Mouse (Mus musculus): ENCODE results near the gene Qprt. TPM values are rescaled to one million over a fixed set of nuclear protein-coding genes. Genes with fewer than 3 reads are reported as not detected.

The Qprt gene
- polyA plus RNA-seq (2017; shearing (Covaris generic)): 10 to 100 TPM in 2 of 3 experiments, 1 to 10 TPM in 1; 7.8 to 15.5 (median 15.0) TPM

DNA sequence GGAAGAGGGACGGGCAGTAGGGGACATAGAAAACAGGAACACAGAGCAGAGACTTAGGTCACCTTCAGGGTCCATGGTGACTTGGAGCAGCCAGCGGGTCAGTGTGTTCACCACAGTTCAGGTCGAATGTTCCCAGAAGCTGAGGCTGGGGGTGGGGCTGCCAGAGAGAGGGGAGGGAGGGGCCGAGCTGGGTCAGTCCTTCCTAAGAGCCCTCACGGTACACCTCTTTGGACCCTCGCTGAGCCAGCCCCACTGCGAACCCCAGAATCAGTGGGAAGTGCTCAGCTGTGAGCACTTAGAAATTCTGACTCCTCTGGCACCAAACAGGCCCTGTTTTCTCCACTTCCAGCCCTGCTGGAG, at the start of gene Qprt:
Gene Qprt (minus strand): TSS at position 316 of the 360 bp plus-strand sequence.
- no peak for ATAC-seq

DNA sequence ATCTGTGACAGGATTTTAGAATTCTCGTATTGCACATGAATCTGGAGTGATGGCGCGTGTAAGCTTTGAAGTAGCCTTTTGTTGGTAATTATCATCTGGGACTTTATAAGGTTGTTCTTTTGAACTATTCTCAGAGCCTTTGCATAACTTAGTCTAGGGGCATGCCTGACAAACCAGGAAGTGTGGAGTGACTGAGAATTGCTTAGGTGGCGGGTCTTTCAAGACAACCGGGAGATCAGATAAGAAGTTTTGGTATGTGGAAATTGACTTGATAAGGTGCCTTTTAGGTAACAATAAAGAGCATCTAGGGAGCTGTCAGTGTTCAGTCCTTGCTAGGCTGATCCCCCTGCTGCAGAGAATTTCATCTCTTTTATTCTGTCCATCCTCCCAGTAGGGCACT, 44.5 kb upstream of the Qprt start:
- ATAC-seq: peak; percentile 53

DNA sequence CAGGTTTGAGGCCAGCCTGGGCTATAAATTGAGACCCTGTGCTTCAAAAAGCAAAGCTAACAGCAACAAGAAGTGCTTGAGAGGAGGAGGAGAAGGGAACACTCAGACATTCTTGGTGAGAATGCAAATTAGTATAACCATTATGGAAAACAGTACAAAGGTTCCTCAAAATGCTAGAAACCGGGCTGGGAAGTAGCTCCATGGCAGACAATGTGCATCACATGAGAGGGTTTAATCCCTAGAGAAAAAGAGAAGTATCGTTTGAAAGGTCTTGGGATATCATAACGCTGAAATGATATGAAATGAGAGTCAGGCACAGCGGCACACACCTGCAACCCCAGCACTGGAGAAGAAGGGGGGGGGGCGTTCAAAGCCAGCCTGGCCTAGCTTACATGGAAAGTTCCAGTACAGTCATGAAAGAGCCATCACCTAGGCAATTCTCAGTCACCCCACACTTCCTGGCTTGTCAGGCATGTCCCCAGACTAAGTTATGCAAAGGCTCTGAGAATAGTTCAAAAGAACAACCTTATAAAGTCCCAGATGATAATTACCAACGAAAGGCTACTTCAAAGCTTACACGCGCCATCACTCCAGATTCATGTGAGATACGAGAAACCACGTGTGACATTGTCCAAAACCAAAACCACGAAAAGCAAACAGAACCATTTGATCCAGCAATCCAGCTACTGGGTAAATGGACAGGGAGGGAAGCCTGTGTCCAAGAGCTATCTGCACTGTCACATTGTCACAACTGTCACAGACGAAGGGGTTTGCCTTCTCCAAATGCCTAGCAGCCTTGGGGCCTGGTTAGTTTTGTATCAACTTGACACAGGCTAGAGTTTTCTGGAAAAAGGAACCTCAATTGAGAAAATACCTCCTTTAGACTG, 43.8 kb upstream of the Qprt start:
- peak; percentile 87 for ATAC-seq

DNA sequence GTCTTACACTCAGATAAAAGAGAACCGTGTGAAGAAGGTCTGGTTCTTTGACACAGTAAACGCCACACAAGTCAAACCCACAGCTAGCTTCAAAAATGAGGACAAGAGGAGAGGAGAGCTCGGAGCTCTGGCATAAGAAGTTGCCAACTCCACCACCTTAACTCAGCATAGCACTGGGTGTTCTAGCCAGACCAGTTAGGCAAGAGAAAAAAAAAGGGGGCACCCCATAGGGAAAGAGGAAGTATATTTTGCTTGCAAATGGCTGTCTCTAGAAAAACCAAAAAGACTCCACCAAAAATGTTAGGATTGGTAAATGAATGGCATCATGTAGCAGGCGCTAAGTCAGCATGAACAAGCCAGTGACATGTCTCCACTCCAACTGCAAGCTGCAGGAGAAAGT, 42.0 kb upstream of the Qprt start:
- no peak for ATAC-seq

DNA sequence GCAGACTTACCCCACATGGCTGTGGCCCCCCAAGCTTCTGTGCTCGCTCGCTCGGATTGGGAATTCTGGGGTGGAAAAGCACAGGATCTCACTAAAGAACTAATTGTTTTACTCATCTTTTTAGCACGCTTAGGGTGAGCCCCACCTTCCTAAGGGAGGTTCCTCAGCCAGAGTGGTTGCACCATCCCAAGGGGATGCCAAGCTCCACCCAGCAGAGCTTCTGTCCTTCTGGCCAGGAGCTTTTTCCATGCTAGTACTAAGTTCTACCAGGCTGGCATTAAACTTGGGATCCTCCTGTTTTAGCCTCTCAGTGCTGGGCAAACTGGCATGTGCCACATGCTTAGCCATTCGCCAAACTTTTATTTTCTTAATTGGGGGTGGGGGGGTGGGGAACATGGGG, 40.5 kb upstream of the Qprt start:
- no peak for ATAC-seq

DNA sequence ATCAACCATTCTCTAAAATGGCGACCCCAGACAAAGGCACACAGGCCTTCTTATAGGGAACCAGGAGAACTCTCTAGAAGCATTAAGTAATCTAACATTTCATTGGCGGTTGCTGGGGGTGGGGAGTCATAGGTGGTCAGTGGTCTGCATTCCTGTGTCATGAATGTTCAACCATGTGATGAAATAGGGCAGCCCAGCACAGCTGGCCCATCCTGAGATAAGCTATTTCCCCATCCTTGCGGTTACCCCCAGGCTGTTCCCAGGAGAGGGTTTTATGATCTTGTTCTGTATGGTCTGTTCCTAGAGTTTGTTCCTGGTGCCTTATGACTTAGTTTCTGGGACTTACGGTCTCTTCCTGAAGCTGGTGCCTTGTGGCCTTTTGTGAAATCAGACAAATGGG, 35.5 kb upstream of the Qprt start:
- ATAC-seq: no peak

DNA sequence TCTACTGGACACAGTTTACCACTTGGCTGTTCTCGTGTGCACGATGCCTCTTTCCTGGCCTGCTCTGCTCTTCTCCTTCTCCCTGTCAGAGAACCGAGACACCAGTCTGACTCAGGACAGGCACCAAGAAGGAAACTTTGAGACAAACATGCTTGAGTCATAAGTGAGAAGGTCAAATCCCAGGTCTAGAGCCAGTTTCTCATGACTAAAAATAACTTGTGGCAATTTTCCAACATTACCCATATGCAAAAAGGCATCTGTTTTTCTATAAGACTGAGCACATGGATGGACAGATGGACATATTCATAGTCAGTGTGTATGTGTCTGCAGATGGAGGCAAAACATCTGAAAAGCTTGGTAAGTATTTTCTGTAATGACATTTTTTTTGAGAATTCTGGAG, 31.5 kb upstream of the Qprt start:
- ATAC-seq: no peak

DNA sequence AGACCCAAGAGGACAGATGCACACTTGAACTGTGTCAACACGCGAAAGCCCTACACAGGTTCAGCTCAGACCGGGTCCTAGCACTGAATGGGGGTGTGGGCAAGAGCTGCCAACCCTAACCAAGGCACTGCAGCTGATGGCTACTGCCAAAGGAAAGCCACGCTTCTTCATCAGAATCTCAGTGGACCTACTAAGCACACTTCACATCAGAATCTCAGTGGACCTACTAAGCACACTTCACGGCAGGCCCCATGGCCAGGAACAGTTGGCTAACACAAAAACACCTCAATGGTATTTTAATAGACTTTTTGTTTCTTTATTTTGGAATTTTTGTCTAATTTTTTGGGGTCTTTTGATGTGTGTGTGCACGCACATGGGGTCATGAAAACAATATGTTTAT, 30.4 kb upstream of the Qprt start:
- no peak for ATAC-seq

DNA sequence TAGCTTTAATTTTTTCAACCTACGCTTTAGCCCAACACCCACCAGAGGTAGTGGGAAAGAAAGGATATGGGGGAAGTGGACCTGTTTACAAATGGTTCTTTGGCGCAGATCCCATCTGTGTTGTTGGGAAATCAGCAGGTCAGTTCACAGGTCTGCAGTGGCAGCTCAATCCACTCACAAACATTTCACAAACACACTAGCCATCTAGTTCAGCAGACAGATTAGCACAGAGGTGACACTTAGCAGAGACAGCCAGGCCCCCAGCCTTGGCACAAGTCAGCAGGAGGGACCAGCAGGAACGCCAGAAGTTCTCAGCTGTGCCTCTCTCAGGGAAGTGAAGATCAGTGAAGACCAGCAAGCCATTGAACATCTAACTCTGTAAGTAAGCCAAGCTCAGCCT, 25.9 kb upstream of the Qprt start:
- ATAC-seq: no peak

DNA sequence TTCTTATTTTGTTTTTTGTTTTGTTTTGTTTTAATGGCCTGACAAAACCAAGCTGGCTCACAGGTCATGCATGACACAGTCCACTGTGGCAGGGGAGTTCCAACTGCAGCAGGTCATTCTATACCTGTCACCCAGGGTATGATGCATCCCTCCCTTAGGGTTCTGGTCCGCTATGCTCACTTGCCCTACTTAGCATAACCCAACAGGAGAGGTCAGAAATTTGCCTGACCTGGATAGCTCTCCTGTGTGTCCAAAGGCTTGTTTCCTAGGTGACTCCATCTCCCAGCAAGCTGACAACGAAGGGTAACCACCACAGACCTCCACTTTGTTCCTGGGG, 24.2 kb upstream of the Qprt start:
- ATAC-seq: no peak

DNA sequence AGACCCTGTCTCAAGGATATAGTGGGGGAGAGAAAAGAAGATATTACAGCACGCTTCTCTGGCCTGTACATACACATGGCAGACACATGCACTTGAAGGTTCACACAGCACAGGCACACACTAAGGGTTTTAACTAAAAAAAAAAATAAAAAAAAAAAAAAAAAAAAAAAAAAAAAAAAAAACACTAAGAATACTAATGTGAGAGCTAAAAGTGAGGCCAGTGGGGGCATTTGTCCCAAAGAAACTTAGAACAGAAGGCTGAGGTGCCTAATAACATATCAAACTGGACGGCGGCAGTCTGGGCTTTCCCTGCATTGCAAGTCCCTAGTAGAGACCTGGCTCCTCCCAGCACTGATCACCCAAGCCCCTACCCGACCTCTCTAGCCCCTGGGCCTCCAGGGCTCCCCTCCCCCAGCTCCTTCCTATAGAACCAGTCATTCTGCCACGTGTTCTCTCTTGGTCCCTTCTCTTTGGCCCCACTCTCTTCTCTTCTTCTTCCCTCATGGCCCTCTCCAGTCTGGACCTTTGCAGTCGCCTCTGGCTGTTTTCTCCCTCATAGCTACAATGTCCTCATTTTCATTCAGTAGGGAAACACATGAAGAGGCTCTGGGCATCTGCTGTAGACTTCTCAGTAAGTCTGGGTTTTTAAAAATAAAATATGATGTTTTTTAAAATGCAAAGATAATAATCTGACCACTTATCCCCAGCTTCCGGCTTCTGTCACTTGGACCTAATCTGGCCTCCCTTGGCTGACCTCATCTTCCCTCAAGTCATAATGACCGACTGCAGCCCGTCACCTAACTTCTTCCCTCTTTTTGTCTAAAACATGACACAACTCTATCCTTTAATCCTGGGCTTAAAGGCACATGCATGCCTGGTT, 23.6 kb upstream of the Qprt start:
- no peak for ATAC-seq

DNA sequence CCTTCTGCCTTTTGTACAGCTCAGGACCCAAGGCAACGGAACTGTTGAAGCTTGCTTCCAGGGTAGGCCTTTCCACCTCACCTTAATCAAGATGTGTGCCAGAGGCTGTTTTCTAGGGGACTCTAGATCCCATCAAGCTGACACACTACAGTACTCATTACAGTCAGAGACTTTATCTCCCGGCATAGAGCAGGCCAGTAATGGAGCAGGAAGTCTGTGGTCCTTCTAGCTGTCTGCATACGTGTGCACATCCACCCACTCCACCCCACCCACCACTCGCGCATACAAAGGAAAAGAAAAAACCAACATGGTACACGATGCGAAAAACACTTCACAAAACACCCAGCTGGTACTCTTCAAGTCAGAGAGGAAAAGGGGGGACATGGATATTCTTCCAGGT, 22.4 kb upstream of the Qprt start:
- ATAC-seq: peak; percentile 90

DNA sequence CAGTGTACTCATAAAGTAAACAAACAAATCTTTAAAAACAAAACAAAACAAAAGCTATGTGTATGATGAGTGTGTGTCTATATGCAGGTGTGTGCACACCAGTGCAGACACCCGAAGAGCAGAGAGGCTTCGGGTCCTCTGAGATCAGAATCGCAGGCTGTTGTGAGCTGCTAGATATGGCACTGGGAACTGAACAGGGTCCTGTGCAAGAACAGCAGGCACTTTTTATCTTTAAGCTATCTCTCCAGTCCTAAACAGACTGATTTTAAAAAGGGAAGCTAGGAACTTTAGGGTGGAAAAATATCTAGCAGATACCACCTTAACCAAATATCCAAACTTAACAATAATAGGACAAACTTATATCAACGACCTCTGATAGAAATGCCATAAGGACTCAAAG, 20.6 kb upstream of the Qprt start:
- no peak for ATAC-seq

DNA sequence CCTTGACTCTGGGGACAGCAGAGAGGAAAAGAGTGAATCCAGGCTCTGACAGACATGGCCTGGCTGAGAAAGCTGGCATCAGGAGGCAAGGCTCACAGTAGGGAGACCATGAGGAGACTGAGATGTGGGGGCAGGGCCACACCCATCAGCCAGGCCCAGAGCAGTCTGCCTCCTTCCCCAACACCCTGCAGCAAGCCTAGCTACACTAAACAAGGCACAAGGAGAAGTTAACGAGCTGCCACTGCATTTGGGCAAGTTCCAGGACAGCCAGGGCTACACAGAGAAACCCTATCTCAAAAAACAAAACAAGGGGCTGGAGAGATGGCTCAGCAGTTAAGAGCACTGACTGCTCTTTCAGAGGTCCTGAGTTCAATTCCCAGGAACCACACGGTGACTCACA, 20.2 kb upstream of the Qprt start:
- no peak for ATAC-seq

DNA sequence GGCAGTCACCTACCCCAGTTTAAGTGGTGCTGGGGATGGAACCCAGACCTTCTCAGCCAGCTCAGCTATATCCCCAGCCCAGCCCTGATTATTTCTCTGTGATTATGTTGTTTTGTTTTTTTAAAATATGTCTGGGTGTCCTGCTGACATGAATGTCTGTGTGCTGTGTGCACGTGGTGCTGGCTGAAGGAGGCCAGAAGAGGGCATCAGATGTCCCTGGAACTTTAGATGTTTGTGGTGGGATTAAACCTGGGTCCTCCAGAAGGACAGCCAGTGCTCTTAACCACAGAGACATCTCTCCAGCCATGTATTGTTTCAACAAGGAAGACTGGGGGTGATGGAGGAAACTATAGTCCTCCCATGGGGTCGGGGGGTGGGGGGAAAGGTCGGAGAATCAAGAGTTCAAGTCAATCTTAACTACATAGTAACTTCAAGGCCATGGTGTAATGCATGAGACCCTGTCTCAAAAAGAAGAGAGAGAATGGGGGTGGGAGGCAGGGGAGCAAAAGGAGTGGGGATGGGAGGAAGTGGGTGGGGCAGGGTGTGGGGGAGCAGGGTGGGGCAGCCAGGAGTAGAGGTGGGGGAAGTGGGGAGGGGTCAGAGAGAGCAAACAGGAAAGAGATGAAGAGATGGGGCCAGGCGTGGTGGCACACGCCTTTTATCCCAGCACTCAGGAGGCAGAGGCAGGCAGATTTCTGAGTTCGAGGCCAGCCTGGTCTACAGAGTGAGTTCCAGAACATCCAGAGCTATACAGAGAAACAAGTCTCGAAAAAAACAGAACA, 18.8 kb upstream of the Qprt start:
- no peak for ATAC-seq

DNA sequence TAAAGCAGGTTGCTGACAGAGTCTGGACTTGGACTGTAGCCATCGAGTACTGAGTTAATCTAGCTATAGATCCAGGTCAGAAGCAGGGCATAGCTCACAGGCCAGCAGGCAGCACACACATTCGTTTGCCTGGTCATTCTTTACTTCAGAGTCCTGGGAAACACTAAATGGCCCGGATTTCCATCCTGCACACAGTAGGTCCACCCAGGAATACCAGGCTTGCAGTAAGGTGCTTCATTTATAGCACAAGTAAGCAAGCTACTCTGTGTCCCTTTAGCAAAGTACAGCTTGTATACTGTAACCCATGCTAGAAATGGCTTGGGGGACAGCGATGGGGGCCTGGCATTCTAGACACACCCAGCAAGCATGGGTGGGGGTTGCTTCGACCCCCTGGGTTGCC, 17.5 kb upstream of the Qprt start:
- ATAC-seq: no peak

DNA sequence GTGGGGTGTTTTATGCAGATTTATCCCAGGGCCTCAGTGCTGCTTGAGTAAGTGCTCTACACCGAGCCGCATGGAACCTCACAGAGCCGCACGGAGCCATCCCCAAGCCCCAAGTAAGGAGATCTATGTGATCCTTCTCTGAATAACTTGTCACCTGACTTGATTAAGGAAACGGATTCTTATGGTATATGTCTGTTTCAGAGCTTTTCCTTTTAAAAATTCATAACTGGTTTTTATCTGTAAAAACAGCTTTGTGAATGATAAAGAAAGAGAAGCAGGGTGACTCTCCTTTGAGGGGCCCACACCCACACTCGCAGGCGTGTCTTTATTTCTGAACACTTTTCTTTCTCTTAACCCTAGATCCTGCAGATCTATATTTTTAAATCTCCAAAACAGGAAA, 17.1 kb upstream of the Qprt start:
- ATAC-seq: no peak

DNA sequence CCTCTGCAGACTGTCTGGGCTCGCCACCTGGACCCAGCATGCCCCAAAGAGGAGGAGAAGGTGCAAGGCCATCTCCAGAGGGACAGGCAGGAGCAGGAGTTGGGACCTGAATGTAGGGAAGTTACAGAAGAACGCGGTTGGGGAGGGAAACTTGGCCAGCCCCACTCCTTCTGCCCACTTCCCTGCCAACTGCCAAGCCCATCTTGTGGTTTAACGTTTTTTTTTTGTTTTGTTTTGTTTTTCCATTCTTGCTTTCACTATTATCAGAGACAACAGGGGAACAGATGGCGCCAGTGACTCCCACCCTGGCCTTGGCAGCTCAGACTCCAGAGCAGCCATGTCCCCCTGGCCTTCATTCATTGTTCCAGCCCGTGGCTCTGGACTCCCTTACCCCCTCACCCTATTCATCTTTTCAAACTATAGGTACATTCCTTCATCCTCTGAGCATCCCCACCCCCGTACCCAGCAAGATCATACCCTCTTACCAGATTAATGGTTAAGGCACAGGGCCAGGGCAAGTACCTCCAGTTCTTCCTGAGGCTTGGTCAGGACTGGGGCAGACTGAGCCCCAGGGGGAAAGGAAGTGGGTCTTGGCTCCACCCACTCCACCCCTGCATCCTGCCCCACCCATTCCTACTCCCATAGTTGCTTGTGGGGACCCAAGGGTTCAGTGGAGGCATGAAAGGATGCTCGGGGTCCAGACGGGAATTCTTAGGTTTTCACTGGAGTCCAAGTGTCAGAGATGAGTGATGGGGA, 15.4 kb upstream of the Qprt start, which contains the start of gene Spn:
Gene Spn (minus strand): TSS at position 562 of the 756 bp plus-strand sequence.
- ATAC-seq: peak; percentile 68

DNA sequence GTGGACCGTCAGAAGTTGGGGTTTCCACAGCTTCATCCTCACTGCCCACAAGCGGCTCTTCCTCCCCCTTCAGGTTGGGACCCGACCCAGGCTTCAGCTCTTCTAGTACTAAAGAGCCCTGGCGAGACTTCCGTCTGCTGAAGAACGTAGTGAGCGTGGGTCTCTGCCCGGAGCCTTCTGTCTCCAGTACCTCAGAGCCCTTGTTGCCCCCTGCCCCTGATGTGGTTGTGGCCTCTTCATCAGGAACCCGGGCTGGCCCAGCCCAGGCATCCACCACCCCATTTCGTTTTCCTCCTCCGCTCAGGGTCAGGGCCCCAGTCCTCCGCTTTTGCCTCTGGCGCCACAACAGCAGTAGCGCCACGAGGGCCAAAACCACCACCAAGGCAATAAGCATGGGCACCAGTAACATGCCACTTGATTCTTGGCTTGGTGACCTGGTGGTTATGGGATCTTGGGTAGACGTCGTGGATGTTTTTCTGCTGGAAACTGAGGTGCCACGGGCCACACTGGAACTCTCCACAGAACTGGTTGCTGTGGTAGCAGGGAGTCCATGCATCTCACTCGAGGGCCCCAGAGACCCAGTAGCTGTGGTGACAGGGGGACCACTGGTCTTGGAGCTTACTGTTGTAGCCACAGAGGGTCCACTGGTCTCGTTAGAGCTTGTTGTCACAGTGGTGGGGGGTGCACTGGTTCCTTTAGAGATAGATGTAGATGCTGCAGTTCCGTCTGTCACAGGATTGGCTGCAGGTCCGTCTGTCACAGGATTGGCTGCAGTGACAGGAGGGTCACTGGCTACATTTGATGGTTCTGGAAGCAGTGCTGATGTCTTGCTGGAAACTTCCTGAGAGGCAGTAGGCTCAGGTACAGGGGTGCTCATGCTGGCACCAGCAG, 14.4 kb upstream of the Qprt start:
- no peak for ATAC-seq

DNA sequence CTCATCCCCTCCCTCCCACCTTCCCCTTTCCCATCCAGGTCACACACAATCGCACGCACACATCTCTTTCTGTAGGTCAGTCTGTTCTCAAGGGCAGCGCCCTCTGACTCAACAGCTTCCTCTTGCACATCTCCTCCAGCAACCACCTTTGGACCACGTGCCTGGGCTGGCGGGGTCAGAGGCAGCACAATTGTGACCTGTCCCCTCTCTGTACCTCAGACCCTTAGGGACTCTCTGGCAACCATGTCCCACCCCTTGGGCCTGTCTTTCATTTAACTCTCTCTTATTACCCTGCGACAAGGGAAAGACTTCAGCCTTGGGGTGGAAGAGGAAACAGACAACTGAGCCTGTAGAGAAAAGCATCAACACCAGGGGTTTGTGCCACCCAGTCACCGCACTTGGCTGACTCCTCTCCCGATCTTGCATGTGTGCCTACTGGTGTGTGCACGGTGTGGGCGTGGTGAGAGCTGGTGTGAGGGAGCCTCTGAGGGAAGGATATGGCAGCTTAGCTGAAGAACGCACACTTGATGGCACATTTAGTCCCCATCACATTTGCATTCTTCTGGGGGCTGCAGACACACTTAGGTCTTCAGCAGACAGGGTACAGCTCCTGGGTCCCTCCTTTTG, 12.9 kb upstream of the Qprt start:
- peak; percentile 10 for ATAC-seq

DNA sequence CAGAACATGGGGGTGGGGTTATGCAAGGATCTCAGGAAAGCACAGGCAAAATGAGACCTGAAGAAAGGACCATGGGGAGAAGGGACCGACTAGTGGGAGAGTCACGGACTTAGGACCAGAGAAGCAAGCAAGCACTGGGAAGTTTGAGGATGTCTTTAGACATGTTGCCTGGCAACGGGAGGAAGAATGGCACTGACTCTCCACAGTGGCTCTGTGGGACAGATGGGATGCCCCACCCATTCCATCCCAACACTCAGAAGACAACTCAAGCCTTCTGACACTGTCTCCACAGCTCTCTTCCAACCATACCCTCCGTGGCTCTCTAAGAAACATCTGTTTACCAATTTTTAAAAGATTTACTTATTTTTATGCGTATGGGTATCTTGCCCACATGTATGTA, 11.1 kb upstream of the Qprt start:
- ATAC-seq: no peak

Measured in inflammation-experienced regulatory T-cells, adult 6 months (primary cell).